Mouse (Mus musculus) stomach, postnatal 0 days (tissue): Measurements from ENCODE around the gene Elp1.

Experiments
- CTCF ChIP-seq: IDR thresholded peaks from 2 replicates; pipeline ENCODE4 v1.5.1; 2016; ENCODE audit warnings: antibody characterized with exemption, low read depth, mild to moderate bottlenecking, moderate library complexity
- EP300 ChIP-seq: optimal IDR thresholded peaks from 2 replicates; pipeline ENCODE3; 2016; ENCODE audit warnings: antibody characterized with exemption

DNA sequence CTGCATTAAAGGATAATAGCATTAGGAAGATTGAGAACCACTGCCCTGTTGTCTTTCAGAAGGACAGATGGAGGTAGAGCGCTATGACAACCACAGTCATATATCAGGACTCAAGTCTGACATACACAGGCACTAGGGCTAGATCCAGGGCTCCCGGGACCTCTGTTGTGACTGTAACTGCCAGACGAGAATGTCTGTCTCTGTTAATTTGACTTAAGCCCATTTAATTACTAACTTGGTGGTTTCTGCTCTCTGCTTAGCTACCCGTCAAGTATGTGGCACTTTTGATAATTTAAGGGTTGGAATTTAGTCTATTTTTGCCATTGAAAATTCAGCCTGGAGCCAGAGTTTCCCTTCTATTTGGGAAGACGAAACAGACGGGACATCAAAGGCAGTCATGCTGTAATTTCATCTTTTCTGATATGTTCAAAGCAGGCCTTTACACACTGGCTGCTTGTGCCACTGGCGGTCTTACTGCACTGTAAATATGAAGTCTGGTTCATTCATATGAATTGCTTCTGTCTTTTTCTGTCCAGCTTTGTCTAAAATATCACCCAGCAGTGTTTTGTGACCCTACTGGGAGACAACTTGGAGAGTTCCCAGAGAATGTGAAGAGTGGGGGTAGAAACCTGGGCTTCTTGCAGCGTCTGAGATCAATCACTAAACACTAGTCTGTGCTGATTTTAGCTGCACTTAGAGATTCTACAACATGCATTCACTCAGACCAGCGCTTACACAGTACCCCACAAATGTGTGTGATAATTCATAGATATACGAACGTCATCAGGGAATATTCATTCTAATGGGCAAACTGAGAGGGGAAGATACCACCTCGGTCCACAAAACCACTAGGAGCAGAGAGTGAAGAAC lies 83.3 kb downstream of the Elp1 start:
- TF ChIP-seq CTCF, result no peak
- TF ChIP-seq EP300, result no peak
